Mouse (Mus musculus) midbrain, postnatal 0 days (tissue): ENCODE measurements around the gene Zfp366. TPM values are rescaled to one million over a fixed set of nuclear protein-coding genes. Genes with fewer than 3 reads are reported as not detected.

ENCODE experiments used
- ATAC-seq: fragments of 200-750 bp; cut with Nextera tagmentation; 2 replicates; pipeline ENCODE4 v1.8.0; 2017; ENCODE audit warnings: moderate number of reproducible peaks, mild to moderate bottlenecking, moderate TSS enrichment, moderate library complexity; ENCODE audit not compliant: low FRiP score
- DNase-seq: peaks from one replicate; pipeline ENCODE4 v3.0.0-alpha.2; 2015; ENCODE audit warnings: low spot score
- H3K27ac ChIP-seq: fragments of 300-500 bp; sonication (generic); 2 replicates; pipeline ENCODE4 v1.5.1; 2014; ENCODE audit warnings: low read depth, mild to moderate bottlenecking, low read length, mixed read lengths
- H3K27me3 ChIP-seq: fragments of 300-500 bp; sonication (generic); 2 replicates; pipeline ENCODE4 v1.6.1; 2014; ENCODE audit warnings: low read length, control low read depth, mixed read lengths; ENCODE audit not compliant: insufficient read depth
- H3K36me3 ChIP-seq: fragments of 300-500 bp; sonication (generic); 2 replicates; pipeline ENCODE4 v1.6.1; 2014; ENCODE audit warnings: low read length, control low read depth, mixed read lengths; ENCODE audit not compliant: insufficient read depth
- H3K4me1 ChIP-seq: fragments of 300-500 bp; sonication (generic); 2 replicates; pipeline ENCODE4 v1.6.1; 2014; ENCODE audit warnings: mild to moderate bottlenecking, control low read depth, antibody characterized with exemption, low read length, mixed read lengths; ENCODE audit not compliant: insufficient read depth
- H3K4me2 ChIP-seq: fragments of 300-500 bp; sonication (generic); 2 replicates; pipeline ENCODE4 v1.6.1; 2014; ENCODE audit warnings: low read depth, mild to moderate bottlenecking, low read length, mixed read lengths; ENCODE audit not compliant: poor library complexity, severe bottlenecking
- H3K4me3 ChIP-seq: fragments of 300-500 bp; sonication (generic); 2 replicates; pipeline ENCODE4 v1.5.1; 2014; ENCODE audit warnings: low read depth, mild to moderate bottlenecking, low read length, moderate library complexity
- H3K9ac ChIP-seq: fragments of 300-500 bp; sonication (generic); replicated peaks from 2 replicates; pipeline ENCODE4 v1.6.1; 2014; ENCODE audit warnings: mild to moderate bottlenecking, low read length, moderate library complexity, mixed read lengths; ENCODE audit not compliant: poor library complexity, severe bottlenecking
- H3K9me3 ChIP-seq: fragments of 300-500 bp; sonication (generic); 2 replicates; pipeline ENCODE4 v1.6.1; 2016; ENCODE audit warnings: low read length, control low read depth
- CTCF ChIP-seq: IDR thresholded peaks from 2 replicates; pipeline ENCODE4 v1.5.1; 2016; ENCODE audit warnings: antibody characterized with exemption, mild to moderate bottlenecking
- WGBS: fragments of 180-500 bp; shearing (Covaris S2); extraction: QIAGEN DNeasy Blood & Tissue Kit; methylation state at CpG from one replicate; pipeline ENCODE4 v1.1.7; 2014; 5-methylcytosine and 5-hydroxymethylcytosine counted together
- polyA plus RNA-seq: library from polyadenylated mRNA; unstranded; fragments of >200 nt; fragmentation: Nextera tagmentation; extraction: Ambion mirVana; gene quantifications from 2 replicates; pipeline ENCODE4 v1.2.1, GENCODE M21; 2015
- total RNA-seq: library from RNA; depleted of rRNA; stranded (reverse); fragments of >200 nt; gene quantifications from 2 replicates; pipeline ENCODE4 v1.2.3, GENCODE M21; 2014

Zfp366 gene
- total and polyA plus RNA-seq, 2 experiments from 2014 or later = 0.30 to 1.9 TPM

- no peak for DNase-seq
- no peak for TF ChIP-seq CTCF
- Histone ChIP-seq H3K9ac (no peak overlapping the region), H3K4me1 (peaks cover under 1% of the 10 kb centered on the region; the same call in 1 of the 2 replicates), H3K36me3 (no peaks in the 10 kb centered on the region), H3K27ac (no peak overlapping the region), H3K4me3 (no peak overlapping the region), H3K27me3 (no peaks in the 10 kb centered on the region), H3K9me3 (no peaks in the 10 kb centered on the region), H3K4me2 (no peak overlapping the region)
- 43% methylated on average over 6 of the region's 6 CpGs for WGBS
- no peak for ATAC-seq
Measured at GRCm38 (mm10) chr13:99244471-99244870, 59.8 kb downstream of the Zfp366 start.

GRCm38 (mm10) chr13:99244896-99245295 lies 60.3 kb downstream of the Zfp366 start:
- 26% methylated on average over 3 of the region's 3 CpGs for WGBS
- H3K36me3 ChIP-seq = no peaks in the 10 kb centered on the region
- DNase-seq (no peak), ATAC-seq (no peak)
- no peak overlapping the region for H3K27ac ChIP-seq
- no peak overlapping the region for H3K9ac ChIP-seq
- H3K4me2 ChIP-seq = no peak overlapping the region
- no peak for TF ChIP-seq CTCF
- no peak overlapping the region for H3K4me3 ChIP-seq
- no peaks in the 10 kb centered on the region for H3K9me3 ChIP-seq
- H3K27me3 ChIP-seq = no peaks in the 10 kb centered on the region
- no peaks in the 10 kb centered on the region for H3K4me1 ChIP-seq

- Histone ChIP-seq H3K9ac (no peak overlapping the region), H3K27me3 (no peaks in the 10 kb centered on the region), H3K4me2 (no peak overlapping the region), H3K4me1 (no peaks in the 10 kb centered on the region), H3K9me3 (no peaks in the 10 kb centered on the region), H3K4me3 (no peak overlapping the region), H3K27ac (no peak overlapping the region), H3K36me3 (no peaks in the 10 kb centered on the region)
- WGBS = 88% methylated on average over 21 of the region's 21 CpGs
- no peak for TF ChIP-seq CTCF
- DNase-seq (no peak), ATAC-seq (no peak)
Measured at GRCm38 (mm10) chr13:99245916-99246460, 61.4 kb downstream of the Zfp366 start.

GRCm38 (mm10) chr13:99250806-99251205 lies 66.2 kb downstream of the Zfp366 start:
- DNase-seq (no peak), ATAC-seq (no peak)
- WGBS = 87% methylated on average over 2 of the region's 2 CpGs
- no peak overlapping the region for H3K4me3 ChIP-seq
- no peak for TF ChIP-seq CTCF
- H3K9ac ChIP-seq = no peak overlapping the region
- H3K4me1 ChIP-seq = no peaks in the 10 kb centered on the region
- H3K36me3 ChIP-seq = no peaks in the 10 kb centered on the region
- H3K9me3 ChIP-seq = 0 out of 2 replicates have a peak, but pooled peaks cover 4% of the 10 kb centered on the region
- no peak overlapping the region for H3K4me2 ChIP-seq
- no peaks in the 10 kb centered on the region for H3K27me3 ChIP-seq
- H3K27ac ChIP-seq = no peak overlapping the region

GRCm38 (mm10) chr13:99254215-99254614 lies 69.6 kb downstream of the Zfp366 start:
- H3K4me1 ChIP-seq = no peaks in the 10 kb centered on the region
- 0 out of 2 replicates have a peak, but pooled peaks cover 4% of the 10 kb centered on the region for H3K9me3 ChIP-seq
- no peak overlapping the region for H3K9ac ChIP-seq
- H3K4me3 ChIP-seq = no peak overlapping the region
- ATAC-seq = no peak
- H3K27ac ChIP-seq = no peak overlapping the region
- no peak for TF ChIP-seq CTCF
- no peak for DNase-seq
- no peaks in the 10 kb centered on the region for H3K36me3 ChIP-seq
- no peak overlapping the region for H3K4me2 ChIP-seq
- no peaks in the 10 kb centered on the region for H3K27me3 ChIP-seq

- 40% methylated on average over 3 of the region's 3 CpGs for WGBS
- Histone ChIP-seq H3K36me3 (no peaks in the 10 kb centered on the region), H3K9me3 (0 out of 2 replicates have a peak, but pooled peaks cover 4% of the 10 kb centered on the region), H3K27ac (no peak overlapping the region), H3K4me2 (no peak overlapping the region), H3K27me3 (no peaks in the 10 kb centered on the region), H3K4me3 (no peak overlapping the region), H3K4me1 (no peaks in the 10 kb centered on the region), H3K9ac (no peak overlapping the region)
- TF ChIP-seq CTCF = no peak
- ATAC-seq (no peak), DNase-seq (no peak)
Measured at GRCm38 (mm10) chr13:99254781-99255180, 70.2 kb downstream of the Zfp366 start.
